Mouse (Mus musculus): ENCODE data around the gene Disp3. TPM values are rescaled to one million over a fixed set of nuclear protein-coding genes. Genes with fewer than 3 reads are reported as not detected.
A peak's percentile ranks its signal among the peaks of the same experiment; 100 is the strongest.

Disp3 gene
- total RNA-seq, 2 experiments from 2014 or later = not detected

DNA sequence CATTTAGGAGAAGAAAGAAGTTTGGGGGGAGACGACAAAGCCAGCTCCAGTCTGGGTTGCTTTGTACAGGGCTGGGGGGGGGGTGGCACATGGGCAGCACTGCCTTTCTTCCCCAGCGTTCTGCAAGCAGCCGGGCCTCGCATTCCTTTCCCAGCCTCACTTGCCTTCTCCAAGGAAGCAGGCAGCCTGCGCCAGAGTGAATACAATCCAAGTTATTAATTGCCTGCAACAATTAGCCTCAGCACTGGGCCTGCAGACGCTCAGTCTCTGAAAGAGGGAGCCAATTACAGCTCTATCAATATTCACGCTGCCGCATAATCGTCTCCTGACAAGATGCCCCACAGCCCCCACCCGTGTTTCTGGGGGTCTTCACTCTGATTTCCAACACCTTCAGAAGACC is 4.1 kb upstream of the Disp3 start:
- intact Hi-C loops (cut with DNase I) = no loop called here

DNA sequence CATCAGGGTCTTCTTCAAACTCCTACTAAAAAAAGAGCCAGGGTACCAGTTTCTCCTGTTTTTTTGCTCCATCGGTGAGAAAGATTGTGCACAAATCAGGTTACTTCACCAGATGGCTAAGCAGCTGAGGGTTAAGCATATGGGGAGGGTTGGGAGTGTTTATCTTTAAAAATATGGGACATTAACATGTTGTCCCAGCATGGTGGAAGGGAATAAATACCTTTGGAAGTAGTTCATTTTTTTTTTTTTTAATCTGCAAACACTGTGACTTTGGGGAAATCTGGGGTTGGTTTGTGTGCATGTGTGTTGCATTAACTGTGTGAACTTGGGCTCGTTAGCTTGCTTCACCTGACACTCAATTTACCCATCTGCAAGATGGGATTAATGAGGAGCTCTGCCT is 3.3 kb upstream of the Disp3 start:
- no peak for DNase-seq

More for the DNA sequence above, 4.1 kb upstream of the Disp3 start:
- DNase-seq = no peak

DNA sequence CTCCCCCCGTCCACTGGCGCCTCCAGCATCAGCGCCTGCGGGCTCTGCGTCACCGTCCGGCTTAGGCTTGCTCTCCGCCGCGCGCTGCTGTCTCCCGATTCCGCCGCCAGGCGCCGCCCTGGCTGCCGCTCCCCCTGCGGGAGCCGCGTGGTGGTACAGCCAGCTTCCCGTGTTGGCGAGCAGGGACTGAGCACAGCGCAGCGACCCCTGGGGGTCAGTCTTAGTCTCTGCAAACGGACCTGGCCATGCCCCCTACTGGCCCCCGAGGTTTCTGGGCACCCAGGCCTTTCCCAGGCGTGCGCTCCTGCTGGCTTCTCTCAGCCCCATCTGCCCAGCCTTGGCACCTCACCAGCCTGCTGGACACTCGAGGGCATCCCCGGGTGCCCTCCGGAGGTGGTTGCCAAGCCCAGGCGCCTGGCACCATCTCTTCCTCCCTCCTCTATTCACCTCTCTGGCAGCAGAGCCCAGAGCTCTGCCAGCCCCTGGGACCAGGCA is 337 bp upstream of the Disp3 start:
- DNase-seq = peak; percentile 66 to 78
- intact Hi-C loops (cut with DNase I) = loop anchor here (5.0 kb wide), 1 partner anchor 139 kb away; no protein-coding TSS in a partner anchor

More for the DNA sequence above, 3.3 kb upstream of the Disp3 start:
- intact Hi-C loops (cut with DNase I) = no loop called here

DNA sequence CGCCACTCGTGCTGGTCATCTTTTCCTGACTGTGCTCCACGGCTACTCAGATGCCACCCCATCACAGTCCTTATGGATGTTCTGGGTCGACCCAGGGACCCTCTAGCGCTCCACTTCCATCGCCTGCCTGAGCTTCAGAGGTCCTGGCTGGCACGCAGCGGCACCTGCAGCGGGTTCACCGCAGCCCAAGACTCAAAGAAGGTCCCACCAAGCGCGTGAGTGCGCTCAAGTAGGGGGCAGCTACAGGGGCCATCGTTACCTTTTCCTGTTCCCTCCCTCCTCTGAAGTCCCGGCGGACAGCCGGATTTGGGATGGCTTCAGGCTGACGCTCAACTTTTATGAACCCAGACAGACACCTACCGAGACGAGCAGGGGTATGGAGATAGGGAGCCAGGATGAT is 724 bp downstream of the Disp3 start:
- intact Hi-C loops (cut with DNase I) = loop anchor here (5.0 kb wide), 1 partner anchor 140 kb away; no protein-coding TSS in a partner anchor
- DNase-seq = no peak

DNA sequence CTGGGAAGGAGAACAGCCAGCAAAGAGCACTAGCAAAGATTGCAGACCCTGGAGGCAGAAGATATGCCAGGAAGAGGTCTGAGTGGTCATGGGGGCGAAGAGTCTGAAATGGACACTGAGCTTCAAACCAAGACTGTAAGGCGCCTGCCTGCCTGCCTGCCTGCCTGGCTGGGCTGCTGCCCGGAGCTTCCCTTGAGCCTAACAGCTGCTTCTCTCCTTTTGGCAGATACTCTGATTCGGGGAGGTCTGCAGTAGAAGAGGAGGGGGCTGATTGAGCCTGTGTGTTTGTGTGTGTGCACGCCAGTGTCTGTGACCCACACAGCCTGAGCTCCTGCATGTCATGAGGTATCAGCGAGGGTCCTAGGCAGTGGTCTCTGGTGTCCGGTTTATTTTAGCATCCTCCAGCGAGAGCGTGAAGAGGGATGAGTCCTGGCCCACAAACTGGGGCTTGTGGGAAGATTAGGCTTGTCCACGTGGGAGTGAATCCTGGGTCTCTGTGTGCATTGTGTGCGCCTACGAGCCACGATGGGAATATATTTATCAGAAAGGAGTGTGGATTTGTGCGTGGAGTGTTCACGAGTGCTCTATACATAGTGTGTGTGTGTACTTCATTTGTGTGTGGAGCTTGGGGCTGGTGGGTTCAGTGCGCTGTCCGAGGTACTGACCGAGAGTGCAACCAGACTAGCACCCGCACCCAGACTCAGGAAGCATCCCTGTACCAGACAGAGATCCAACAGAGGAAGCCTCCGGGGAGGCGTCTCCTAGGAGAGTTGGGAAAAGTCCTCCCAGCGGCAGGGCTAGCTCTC is 1.3 kb downstream of the Disp3 start:
- intact Hi-C loops (cut with DNase I) = loop anchor here (5.0 kb wide), 1 partner anchor 141 kb away; no protein-coding TSS in a partner anchor
- DNase-seq = peak; percentile 30 to 32

DNA sequence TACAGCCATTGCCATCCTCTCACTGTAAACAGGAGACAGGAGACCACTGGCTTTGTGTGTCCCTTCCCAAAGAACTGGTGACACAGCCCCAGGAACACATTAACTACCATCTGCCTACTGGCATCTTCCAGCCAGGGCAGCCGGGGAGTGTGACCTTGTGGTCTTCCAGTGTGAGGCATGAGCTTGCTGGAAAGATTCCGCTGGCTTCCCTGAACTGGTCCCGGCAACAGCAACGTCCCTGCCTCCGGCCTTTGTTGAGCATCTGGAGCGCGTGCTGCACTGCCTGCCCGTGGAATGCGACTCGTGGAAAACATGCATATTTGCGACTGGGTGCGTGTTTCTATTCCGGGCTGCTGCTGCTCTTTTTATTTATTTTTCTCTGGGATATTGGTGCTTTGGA is 3.5 kb downstream of the Disp3 start:
- intact Hi-C loops (cut with DNase I) = no loop called here
- no peak for DNase-seq

DNA sequence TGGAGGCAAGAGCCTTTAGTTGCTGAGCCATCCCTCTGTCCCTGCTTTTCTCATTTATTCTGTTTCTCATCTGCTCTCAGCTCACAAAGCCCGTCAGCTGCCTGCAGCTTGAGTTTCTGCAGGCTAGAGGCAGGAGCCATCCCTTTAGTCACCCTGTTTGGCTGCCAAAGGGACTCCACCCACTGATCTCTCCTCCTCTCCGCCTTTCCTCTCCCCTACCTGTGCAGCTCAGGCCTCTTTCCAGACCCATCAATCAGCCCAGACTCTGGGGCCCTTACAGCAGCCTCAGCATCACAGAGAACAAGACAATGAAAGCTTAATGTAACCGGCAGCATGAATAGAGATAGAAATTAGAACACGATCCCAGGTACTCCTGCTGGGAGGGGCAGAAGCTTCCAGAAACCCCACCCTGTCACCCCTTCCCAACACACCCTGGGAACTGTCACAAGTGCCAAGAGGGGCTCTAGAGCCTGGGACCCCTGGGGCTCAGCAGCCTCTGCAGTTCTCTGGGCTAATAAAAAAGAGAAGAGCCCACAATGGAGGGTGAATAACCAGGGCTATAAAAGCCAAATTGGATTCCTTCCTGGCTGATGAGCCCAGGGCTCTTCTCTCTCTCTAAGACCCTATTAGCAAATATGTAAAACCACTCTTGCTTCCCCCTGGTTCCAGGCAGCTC is 10.8 kb downstream of the Disp3 start:
- DNase-seq = no peak
- intact Hi-C loops (cut with DNase I) = no loop called here

DNA sequence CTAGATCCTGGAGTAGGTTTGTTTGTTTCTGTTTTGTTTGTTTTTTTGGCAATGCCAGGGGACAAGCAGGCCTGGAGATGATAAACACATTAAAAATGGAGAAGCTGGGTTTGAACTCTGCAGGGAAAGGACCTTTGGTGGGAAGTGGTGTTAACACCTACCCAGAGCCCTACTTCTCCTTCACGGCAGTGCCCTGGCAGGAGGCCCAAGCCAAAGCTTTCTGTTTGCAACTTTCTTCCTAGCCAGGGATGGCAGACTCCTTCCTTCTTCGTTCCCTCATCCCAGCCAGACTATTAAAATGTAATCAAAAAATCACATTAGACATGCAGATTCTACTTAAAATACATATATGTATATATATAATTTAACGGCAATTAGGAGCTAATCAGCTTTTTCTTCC is 13.1 kb downstream of the Disp3 start:
- DNase-seq = no peak
- intact Hi-C loops (cut with DNase I) = no loop called here

DNA sequence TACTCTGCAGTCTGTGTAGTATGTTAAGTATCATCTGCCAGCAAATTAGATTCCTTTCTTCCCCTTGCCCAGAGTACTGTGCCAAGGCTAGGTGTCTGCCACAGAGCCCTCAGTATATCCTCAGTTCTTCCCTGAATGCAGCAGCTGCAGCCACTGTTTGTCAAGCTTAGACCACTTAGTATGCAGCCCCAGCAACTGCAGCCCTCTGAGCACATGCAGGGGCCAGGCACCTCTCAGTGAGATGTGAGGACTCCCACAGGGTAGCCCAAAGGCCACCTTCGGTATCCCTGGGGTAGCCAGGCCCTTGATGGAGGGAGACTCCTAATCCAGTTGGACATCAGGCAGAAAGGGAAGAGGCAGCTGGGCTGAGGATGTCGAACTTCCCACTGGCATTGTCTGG is 14.5 kb downstream of the Disp3 start:
- intact Hi-C loops (cut with DNase I) = no loop called here
- DNase-seq = no peak

DNA sequence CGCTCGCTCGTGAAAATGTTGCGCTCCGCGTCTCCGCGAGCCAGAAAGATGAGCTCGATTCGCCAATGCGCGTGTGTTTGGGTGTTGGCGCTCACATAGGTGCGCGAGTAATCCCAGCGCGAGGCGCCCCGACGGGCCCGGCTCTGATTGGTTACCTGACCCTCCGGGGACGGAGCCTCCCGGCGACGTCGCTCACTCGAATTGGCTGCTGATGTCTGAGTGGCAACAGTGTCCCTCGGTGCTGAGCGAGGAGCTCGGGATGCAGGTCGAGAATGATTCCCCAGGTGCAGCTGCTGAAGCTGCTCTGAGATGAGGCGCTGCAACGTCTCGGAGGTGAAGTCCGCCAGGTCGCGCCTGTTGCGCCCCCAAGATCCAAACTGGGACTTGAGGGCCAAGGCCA is 16.1 kb downstream of the Disp3 start:
- intact Hi-C loops (cut with DNase I) = no loop called here
- no peak for DNase-seq

DNA sequence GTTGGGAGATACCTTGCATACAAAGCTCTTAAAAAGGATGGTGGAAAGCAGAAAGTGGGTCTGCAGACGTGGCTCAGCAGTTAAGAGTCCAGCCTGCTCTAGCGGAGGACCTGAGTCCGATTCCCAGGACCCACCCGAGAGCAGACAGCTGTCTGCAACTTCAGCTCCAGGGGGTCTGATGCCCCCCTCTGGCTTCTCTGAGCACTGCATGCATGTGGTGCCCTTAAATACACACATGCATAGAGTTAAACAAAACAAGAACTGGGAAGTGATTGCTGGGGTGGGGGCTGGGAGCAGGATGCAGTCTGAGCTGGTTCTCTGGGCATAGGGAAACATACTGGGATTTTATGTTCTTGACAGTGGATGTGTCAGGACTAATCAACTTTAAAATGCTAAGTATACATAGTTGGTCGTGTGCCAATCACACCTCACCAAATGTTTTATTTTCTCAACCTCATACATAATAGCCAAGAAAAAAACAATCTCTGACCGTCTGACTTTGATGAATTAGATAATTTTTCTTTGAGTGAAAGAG is 20.7 kb downstream of the Disp3 start:
- DNase-seq = no peak
- intact Hi-C loops (cut with DNase I) = no loop called here

DNA sequence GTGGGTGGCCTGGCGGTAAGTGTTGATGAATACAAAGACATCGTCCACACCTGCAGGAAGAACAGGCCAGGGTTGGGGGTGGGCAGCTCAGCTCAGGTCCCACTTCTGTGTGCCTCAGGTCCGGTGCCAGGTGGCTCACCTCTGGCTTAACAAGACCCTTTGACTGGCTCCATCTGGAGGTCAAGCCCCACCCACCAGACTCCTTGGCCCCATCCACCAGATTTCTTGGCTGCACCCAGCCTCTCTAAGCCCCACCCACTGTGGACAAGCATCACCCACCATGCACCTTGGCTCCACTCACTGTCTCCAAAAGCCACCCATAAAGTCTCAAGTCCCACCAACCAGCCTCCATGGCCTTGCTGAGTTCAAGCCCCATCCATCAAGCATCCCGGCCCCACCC is 27.8 kb downstream of the Disp3 start:
- intact Hi-C loops (cut with DNase I) = no loop called here
- DNase-seq = no peak

DNA sequence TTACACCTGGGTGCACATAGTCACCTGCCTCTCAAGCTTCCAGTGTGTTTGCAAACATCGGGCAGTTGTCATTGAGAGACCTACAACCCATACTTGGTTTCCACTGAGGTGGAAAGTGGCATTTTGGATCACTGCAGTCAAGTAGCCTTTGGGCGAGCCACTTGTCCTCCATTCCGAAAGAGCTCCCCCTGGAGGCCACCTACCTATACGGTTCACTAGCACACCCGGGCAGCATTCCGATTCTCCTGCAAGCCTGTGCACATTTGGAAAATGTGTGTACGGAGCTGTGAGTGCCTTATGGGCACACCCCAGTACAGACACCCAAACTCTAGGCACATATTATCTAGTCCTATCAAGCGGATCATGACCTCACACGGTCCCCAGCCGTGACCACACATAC is 38.4 kb downstream of the Disp3 start:
- intact Hi-C loops (cut with DNase I) = no loop called here
- DNase-seq = no peak

DNA sequence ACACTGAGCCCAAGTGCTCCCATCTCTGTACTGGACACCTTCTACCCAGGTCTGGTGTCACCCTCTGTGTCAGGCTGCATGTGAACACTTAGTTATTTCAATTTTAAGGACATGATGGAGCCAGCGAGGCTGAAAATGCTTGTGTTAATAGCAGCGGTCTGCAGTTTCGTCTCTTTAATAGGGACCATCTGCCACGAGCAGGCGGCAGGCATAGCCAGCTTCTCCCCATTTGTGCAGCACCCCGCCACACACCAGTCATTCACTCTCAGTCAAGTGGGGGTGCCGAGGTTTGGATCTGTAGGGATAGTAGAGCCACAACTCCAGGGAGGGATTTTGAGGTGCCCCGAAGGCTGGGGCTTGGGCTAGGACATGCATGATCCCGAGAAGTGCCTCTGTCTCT is 47.4 kb downstream of the Disp3 start:
- intact Hi-C loops (cut with DNase I) = no loop called here
- DNase-seq = no peak

DNA sequence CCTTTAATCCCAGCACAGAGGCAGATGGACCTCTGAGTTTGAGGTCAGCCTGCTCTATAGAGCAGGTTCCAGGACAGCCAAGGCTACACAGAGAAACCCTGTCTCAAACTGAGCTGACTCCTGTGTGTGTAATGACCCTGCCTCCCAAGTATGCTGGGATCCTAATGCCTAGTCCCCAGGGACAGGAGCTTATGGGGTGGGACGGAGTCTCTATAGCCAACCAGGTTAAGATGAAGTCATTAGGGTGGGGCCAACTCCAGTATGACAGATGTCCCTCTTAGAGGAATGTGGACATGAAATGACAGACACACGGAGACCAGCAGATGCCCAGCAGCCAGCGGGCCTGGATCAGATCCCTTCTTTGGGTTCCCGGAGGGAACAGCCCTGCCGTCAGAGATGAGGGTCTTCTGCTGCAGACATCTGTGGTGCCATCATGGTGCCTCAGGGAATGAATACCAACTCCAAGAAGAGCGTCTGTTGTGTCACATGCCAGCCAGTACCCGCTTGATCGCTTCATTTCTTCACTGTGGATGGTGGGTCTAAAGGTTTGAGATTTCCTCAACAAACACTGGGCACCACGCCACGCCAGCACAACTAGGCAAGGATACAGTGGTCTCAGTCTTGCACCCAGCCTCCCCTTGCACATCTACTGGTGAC is 48.2 kb downstream of the Disp3 start:
- DNase-seq = no peak
- intact Hi-C loops (cut with DNase I) = no loop called here

DNA sequence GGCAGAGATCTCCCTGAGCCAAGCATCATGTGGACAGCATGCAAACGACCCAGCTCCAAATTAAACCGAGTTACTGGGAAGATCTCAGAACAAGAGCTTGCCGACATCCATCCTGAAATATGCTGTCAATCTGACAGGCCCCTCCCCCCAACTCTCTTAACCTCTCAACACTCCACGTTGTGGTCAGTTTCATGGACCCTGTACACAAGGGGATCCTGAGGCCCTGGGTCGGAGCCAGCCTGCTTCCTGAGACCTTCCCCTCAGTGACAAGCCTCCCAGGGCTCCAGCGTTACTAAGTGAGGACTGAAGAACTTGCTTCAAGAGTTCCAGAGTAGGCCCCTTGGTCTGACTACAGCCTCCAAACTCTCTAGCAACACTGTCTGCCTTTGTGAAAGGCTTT is 48.8 kb downstream of the Disp3 start:
- intact Hi-C loops (cut with DNase I) = no loop called here

DNA sequence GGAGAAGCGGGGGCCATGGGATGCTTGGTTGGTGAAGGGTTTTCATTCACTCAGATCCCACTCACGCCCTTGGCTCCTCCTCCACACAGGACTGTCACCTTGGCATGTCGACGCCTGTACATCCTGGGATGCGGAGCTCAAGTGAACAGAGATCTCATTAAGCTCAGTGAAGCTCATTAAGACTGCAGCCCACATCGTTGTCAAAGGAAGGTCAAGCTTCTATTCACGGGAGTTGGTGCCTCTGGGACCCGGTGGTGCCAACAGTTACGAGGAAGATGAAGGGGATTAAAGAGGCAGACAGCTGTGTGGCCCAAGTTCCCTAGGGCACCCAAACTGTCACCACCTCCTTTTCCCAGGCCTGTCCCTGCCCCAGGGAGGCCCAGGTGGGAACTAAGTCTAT is 49.5 kb downstream of the Disp3 start:
- intact Hi-C loops (cut with DNase I) = no loop called here
- DNase-seq = no peak

More for the DNA sequence above, 48.8 kb downstream of the Disp3 start:
- DNase-seq = no peak

DNA sequence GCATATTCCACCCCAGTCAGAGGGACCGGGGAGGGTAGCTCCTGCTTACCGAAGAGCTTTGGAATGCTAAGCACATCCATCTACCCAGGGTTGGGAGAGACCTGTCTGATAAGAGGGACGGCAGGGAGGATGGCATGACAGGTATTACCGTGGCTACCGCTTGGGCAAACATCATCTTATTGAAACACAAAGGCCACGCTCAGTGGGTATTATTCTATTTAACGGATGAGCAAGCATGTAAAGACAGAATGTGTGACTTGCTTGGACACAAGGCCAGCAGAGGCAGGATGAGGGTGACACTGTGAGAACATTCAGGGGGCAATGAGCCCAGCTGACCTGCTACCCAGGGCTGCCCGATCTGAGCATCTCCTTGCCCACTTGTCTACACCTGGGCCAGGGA is 51.1 kb downstream of the Disp3 start:
- intact Hi-C loops (cut with DNase I) = no loop called here
- no peak for DNase-seq

DNA sequence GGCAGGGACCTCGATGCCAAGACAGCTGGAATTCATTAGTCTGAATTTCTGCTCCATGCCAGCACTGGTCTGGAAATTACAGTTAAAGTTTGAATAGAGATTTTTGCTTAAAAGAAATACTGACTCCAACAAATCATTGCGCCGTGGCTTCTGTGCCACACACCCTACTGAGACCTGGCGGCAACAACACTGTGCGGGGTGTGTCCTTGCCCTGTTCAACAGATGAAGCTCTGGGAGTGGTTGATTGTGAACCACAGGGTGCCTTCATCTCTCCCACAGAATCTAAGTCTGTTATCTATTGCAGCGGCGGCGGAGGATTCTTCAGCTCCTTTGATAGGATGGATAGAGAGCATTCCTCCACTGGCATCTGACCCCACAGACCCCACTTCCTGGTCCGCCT is 54.7 kb downstream of the Disp3 start:
- no peak for DNase-seq
- intact Hi-C loops (cut with DNase I) = no loop called here

DNA sequence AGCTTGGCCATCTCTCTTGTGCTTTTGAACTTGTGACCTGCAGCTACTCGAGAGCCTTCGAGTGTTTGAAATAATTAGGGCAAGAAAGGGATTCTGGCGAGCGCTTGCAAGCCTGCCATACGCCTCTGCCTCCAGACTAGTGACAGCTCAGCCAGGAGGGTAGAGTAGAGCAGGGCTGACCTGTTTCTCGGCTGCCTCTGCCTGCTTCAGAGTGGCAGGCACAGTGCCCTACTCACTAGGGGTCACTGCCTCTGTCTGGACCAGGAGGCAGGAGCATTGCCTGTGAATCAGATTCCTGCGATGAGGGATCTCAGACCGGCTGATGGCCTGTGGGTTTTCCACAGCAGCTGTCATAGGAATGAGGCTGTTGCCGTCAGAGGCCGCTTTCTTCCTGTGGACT is 55.1 kb downstream of the Disp3 start:
- intact Hi-C loops (cut with DNase I) = no loop called here
- DNase-seq = no peak

DNA sequence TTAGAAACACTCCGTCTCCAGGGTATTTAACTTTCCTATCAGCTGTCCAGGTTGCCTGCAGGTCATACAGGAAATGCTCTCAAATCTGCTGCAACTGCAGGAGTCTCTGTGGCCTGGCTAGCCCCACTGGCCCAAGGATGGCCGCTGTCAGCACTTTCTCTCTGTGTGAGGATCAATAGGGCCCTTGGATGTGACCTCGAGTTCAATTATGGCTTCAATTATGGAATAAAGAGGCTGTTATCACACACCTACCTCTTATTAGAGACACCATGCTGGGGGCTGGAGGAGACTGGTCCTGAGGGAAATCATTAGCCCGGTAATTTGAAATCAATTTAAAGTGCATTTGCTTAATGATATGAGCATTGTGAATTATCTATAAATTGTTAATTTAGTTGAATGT is 55.6 kb downstream of the Disp3 start:
- DNase-seq = no peak
- intact Hi-C loops (cut with DNase I) = no loop called here

Measured in heart, postnatal 14 days (tissue).